Mouse (Mus musculus) Patski (cell line): ENCODE measurements at regions not wholly inside any gene's neighbourhood (a gene's known extent, or its start where the extent isn't known, plus 50 kb on each side); places are given as distances from the start of the nearest gene placed in this dataset.

Experiments
- ATAC-seq: fragments of 100-300 bp; one replicate; pipeline ENCODE4 v1.8.0; 2021
- CTCF ChIA-PET: fragments of 350-600 bp; sonication (Branson Sonifier 250); formaldehyde crosslinking; loops from one replicate; lab custom pipeline; 2022; ENCODE audit warnings: inconsistent platforms; lab: Charles Lee
- POLR2A ChIA-PET: fragments of 350-600 bp; sonication (Branson Sonifier 250); formaldehyde crosslinking; loops from one replicate; lab custom pipeline; 2022; ENCODE audit warnings: antibody characterized with exemption, inconsistent platforms; lab: Charles Lee
- DNase-seq: peaks from one replicate; pipeline ENCODE4 v3.0.0-alpha.2; 2011; ENCODE audit warnings: low read depth, low spot score
- H3K27me3 ChIP-seq: fragments of 371-371 bp; one replicate; pipeline ENCODE4 v1.5.1; 2021
- CTCF ChIP-seq: fragments of 100-300 bp; IDR thresholded peaks from one replicate; pipeline ENCODE4 v1.5.1; 2021
- in situ Hi-C: fragments of 300-500 bp; cut with MboI; formaldehyde crosslinking; loops from 3 replicates; pipeline ENCODE4 v1.11.1; 2018; ENCODE audit warnings: low pct_unique_long_range_greater_than_20kb, mixed read lengths

DNA sequence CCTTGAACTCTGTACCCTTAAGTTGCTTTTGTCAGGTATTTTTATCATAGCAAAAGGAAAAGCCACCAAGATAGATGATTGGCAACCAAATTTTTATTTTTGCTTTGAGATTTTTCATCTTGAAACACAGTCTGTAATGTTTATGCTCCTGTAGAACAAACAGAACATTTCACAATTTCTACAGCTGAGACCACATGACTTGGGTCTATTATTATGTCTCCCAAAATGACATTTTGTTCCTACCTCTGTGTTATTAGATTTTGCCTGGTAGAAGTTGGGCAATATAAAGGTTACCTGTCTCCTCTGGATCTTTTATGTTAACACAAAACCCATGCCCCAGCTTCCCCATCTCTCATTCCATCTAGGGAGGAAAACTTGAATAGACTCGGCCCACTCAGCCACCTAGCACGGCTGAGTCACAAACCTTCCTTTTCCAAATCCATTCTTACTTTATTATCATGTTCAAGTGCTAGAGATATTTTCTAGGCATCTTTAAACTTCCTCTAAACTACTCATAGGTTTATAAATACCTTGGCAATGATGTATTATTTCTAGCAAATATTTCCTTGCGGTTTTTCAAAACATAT lies 84.8 kb upstream of the Dazl start:
- ChIA-PET CTCF (no interaction called here), POLR2A (no interaction called here)
- no peaks in the 10 kb centered on the region for H3K27me3 ChIP-seq
- TF ChIP-seq CTCF = no peak
- in situ Hi-C loops = no loop called here
- no peak for ATAC-seq
- no peak for DNase-seq

DNA sequence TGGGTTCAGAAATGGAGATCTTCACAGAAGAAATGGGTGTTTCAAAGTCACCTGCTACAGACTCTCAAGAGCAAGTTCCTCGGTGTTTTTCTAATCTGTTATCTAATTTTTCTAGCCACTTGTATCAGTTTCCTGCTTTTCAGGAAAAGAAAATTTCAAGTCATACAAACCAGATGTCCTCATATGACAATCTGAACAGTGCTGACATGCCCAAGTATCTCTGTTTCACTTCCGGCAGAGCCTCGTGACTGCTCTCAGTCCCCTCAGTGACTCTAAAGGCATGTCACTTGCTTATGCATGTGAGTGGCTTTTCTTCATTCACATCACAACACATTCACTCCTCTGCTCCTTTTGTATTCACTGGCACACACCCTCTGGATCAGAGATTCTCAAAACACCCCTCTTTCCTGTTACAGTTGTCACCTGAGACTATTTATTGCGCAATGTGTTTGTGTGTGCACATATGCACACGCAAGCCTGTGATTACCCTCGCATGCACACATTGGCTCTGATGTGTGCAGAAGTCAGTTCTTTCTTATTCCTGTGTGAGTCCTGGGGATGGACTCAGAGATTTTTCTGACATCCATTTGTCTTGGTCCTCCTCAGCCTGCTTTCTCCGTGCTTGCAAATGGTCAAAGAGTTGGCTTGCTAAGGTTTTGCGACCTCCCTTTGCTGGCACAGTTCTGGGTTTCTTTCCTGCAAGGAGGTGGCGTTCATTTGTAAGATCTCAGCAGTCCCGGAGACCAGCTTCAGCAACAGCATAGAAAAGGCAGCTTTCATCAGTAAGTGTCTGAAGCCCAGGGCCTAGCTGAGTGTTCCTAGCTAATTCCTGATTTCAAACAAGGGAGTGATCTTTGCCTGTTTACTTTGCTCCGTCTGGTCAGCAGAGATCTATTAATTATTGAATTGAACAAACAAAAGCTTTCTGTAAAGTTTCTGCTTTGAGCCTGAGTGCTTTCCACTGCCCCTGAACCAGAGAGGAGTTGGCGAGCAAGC lies 95.6 kb upstream of the Dazl start:
- no peak for TF ChIP-seq CTCF
- ATAC-seq (no peak), DNase-seq (no peak)
- POLR2A ChIA-PET = no interaction called here
- CTCF ChIA-PET = no interaction called here
- in situ Hi-C loops = no loop called here
- H3K27me3 ChIP-seq = no peaks in the 10 kb centered on the region

DNA sequence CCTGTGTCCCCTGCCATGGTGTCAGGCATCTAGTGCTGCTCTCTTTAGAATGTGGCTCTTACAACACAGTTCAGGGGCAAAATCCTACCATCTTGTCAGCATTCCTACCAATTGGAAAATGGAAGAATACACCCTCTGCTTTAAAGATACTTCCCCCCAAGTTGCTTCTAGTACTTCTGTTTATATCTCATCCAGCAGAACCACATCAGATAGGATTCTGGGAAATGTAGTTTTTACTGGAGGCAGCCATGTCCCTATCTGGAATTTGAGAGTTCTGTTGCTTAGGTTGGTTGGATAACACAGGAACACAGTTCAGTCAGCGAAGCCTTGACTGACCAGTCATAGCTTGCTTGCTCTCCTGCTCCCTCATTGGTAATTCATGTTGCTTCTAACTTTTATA lies 96.7 kb upstream of the Dazl start:
- DNase-seq = no peak
- no peaks in the 10 kb centered on the region for H3K27me3 ChIP-seq
- POLR2A ChIA-PET = no interaction called here
- in situ Hi-C loops = no loop called here
- CTCF ChIA-PET = no interaction called here
- TF ChIP-seq CTCF = no peak
- no peak for ATAC-seq

DNA sequence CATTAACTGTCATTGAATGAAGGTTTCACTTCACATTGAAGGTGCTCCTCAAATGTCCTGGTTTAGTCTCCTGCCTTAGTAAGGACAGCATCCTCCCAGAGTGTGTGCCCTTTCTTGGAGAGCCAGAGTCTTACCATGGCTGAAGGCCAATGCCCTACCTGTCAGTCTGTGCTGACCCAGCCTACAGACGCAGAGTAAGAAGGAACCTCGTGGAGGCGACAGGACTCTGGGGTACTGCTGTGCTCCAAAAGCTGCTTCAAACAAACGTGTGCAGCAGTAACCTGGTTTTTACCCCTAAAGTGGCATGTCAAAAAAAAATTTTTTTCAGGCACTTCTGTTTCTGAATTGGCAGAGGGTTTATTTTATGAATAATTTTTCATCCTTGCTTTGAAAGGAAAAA lies 97.8 kb upstream of the Dazl start:
- ChIA-PET CTCF (no interaction called here), POLR2A (no interaction called here)
- in situ Hi-C loops = no loop called here

DNA sequence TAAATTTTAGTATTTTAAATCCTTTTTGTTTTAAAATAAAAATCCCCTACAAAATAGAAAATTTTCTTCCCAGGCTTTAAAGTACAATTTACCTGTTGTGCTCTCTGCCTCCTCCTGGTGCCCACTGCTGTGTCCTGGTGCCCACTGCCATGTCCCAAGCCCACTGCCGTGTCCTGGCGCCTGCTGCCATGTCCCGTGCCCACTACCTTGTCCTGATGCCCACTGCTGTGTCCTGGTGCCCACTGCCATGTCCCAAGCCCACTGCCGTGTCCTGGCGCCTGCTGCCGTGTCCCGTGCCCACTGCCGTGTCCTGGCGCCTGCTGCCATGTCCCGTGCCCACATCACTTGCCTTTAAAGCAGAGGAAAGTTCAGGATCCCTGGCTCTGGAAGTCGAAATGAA lies 98.6 kb upstream of the Dazl start:
- DNase-seq (no peak), ATAC-seq (no peak)
- ChIA-PET POLR2A (no interaction called here), CTCF (no interaction called here)
- no peak for TF ChIP-seq CTCF
- in situ Hi-C loops = no loop called here
- H3K27me3 ChIP-seq = no peaks in the 10 kb centered on the region

More for the DNA sequence above, 97.8 kb upstream of the Dazl start:
- ATAC-seq = no peak
- H3K27me3 ChIP-seq = no peaks in the 10 kb centered on the region
- DNase-seq = no peak
- TF ChIP-seq CTCF = no peak

DNA sequence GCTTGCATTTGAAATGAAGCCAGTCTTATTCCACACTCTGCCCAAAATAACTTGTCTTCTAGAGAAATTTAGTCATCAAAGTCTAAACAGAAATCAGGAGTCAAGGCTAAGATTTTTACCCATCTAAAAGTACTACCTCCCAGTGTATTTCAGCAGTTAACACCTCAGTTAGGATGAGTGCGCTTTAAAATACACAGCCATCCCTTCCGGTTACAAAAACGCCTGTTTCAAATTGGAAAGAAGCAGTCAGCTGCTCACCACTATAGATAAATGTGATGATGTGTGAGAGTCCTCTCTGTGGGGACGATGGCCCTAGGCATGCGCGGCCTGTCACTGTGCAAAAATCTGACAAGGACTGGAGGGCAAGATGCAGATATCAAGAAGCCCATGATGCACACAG lies 99.0 kb upstream of the Dazl start:
- H3K27me3 ChIP-seq = no peaks in the 10 kb centered on the region
- TF ChIP-seq CTCF = no peak
- ChIA-PET POLR2A (no interaction called here), CTCF (no interaction called here)
- in situ Hi-C loops = no loop called here
- ATAC-seq (no peak), DNase-seq (no peak)

DNA sequence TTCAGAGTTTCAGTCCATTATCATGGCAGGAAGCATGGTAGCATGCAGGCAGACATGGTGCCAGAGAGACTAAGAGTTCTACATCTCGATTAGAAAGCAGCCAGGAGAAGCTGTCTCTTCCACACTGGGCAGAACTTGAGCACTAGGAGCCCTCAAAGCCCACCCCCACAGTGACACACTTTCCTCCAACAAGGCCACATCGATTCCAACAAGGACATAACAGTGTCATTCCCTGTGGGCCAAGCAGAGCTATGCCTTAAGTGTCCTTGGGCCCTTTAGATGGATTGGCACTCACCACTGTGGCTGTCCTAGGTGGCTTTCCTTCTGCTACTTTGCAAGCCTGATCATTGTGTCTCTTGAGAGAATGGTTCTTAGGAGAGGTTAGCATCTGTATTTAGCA lies 99.5 kb upstream of the Dazl start:
- TF ChIP-seq CTCF = no peak
- in situ Hi-C loops = no loop called here
- peaks cover 3% of the 10 kb centered on the region for H3K27me3 ChIP-seq
- no peak for ATAC-seq
- POLR2A ChIA-PET = no interaction called here
- DNase-seq = no peak
- CTCF ChIA-PET = no interaction called here

DNA sequence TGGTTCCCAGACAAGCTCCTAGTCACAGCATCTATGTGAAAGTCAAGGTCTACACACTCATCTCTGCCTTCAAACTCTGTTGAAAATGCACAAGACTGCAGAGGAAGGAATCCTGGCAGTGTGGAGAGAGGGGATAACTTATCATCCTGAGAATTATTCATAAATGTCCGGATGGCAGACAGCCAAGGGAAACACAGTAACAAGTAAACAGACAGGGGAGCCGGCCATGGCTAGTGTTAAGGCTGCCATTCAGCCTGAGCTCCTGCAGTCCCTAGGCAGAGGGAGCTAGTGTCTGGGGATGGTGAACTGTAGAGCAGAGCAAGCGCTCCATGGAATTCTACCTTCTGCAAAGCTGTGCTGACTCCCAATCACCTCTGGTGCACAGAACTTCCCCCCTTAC lies 100.3 kb upstream of the Dazl start:
- ChIA-PET CTCF (no interaction called here), POLR2A (no interaction called here)
- TF ChIP-seq CTCF = no peak
- ATAC-seq (no peak), DNase-seq (no peak)
- peaks cover 10% of the 10 kb centered on the region for H3K27me3 ChIP-seq
- in situ Hi-C loops = no loop called here

DNA sequence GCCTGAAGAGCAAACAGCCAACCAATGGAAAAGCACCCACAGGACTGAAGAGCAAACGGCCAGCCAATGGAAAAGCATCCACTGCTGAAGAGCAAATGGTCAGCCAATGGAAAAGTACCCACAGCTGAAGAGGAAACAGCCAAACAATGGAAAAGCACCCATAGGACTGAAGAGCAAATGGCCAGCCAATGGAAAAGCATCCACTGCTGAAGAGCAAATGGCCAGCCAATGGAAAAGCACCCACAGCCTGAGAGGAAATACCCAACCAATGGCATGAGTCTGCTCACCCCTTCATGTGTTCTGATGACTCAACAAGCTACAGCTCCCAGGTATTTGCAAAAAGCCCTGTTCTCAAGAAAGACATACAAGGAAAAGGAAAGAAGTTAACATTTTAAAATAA lies 101.4 kb upstream of the Dazl start:
- CTCF ChIA-PET = no interaction called here
- POLR2A ChIA-PET = no interaction called here
- DNase-seq (no peak), ATAC-seq (no peak)
- H3K27me3 ChIP-seq = peaks cover 10% of the 10 kb centered on the region
- no peak for TF ChIP-seq CTCF
- in situ Hi-C loops = no loop called here

DNA sequence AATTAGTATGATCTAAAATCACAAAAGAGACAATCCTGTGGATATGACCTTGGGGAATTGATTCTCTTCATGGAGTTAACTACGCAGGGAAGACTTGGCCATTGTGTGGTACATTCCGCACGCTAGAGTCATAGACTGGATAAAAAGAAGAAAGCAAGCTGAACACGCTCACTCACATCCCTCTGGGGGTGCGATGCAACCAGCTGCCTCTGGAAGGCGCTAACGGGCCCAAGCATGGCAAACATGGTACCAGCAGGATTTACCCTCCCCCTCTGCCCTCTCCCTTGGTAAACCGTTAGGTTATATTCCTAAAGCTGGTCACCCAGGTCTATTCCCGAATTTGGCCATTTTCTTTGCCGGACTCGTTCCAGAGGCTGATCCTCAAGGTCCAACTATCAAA lies 102.2 kb upstream of the Dazl start:
- POLR2A ChIA-PET = no interaction called here
- DNase-seq (no peak), ATAC-seq (no peak)
- in situ Hi-C loops = no loop called here
- H3K27me3 ChIP-seq = peaks cover 13% of the 10 kb centered on the region
- CTCF ChIA-PET = no interaction called here
- no peak for TF ChIP-seq CTCF

DNA sequence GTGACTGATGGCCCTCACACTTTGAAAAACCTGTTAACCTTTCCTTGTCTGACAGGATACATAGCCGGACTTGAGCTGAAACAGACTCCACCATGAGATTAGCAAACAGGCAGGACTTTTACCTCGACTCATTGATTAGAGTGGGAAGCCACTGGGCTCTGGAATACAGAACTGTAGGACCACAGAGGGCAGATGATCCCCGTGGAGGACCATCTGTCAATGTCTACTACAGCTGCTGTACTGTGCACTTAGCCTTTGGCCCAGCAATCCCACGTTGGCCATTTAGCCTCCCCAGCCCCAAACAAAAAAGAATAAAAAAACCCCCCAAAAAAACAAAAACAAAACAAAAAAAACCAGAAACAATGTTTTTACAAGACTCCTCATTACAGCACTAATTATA lies 103.9 kb upstream of the Dazl start:
- in situ Hi-C loops = no loop called here
- ATAC-seq = no peak
- TF ChIP-seq CTCF = no peak
- ChIA-PET CTCF (no interaction called here), POLR2A (no interaction called here)
- peaks cover 13% of the 10 kb centered on the region for H3K27me3 ChIP-seq
- no peak for DNase-seq
